Mouse (Mus musculus): ENCODE measurements at regions not wholly inside any gene's neighbourhood (a gene's known extent, or its start where the extent isn't known, plus 50 kb on each side); places are given as distances from the start of the nearest gene placed in this dataset.

- TF ChIP-seq POLR2A (IDR thresholded peaks at IDR 0.05; ENCODE audit: borderline replicate concordance, control insufficient read depth, low read depth, low read length), result no peak
- no peak for TF ChIP-seq CTCF (IDR thresholded peaks at IDR 0.05; ENCODE audit: control insufficient read depth, insufficient read depth, low read length)
- WGBS, result 83% methylated on average over 2 of the region's 2 CpGs
- Histone ChIP-seq H3K4me3 (replicated peaks; ENCODE audit: control insufficient read depth, low read depth, low read length) (no peak overlapping the region), H3K4me1 (ENCODE audit: control insufficient read depth, insufficient read depth, low read length) (no peaks in the 10 kb centered on the region; the same call in 1 of the 2 replicates), H3K27ac (ENCODE audit: control insufficient read depth, insufficient read depth, low read depth, low read length, poor library complexity) (no peak overlapping the region)
Measured at GRCm38 (mm10) chrX:19219301-19219700, 261.8 kb downstream of the Tex13c3 start.

- TF ChIP-seq CTCF (IDR thresholded peaks at IDR 0.05; ENCODE audit: control insufficient read depth, insufficient read depth, low read length) (no peak), POLR2A (IDR thresholded peaks at IDR 0.05; ENCODE audit: borderline replicate concordance, control insufficient read depth, low read depth, low read length) (no peak)
- Histone ChIP-seq H3K4me1 (ENCODE audit: control insufficient read depth, insufficient read depth, low read length) (no peaks in the 10 kb centered on the region), H3K4me3 (replicated peaks; ENCODE audit: control insufficient read depth, low read depth, low read length) (no peak overlapping the region), H3K27ac (ENCODE audit: control insufficient read depth, insufficient read depth, low read depth, low read length, poor library complexity) (no peak overlapping the region)
- WGBS, result 17% methylated on average over 1 of the region's 1 CpGs
Measured at GRCm38 (mm10) chrX:19206420-19206819, 274.7 kb downstream of the Tex13c3 start.

DNA sequence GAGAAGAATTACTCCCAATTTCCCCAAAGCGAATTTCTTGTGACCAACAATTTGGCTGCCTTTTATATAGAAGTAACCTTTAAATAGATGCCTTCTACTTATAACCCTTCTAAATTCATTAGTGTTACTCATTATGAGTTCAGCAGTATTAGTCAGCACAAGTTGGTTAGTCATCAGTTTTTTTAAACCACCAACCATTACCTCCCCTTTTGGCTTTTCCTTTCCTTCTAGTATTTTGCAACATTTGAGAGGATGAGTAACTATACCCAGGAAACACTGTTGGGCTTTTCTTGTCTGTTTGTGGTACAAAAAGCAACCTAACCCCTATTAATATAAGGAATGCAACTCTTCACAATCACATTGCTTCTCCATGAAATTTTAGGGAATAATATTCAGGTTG lies 278.6 kb downstream of the Tex13c3 start:
- Histone ChIP-seq H3K4me1 (ENCODE audit: control insufficient read depth, insufficient read depth, low read length) (no peaks in the 10 kb centered on the region), H3K27ac (ENCODE audit: control insufficient read depth, insufficient read depth, low read depth, low read length, poor library complexity) (no peak overlapping the region), H3K4me3 (replicated peaks; ENCODE audit: control insufficient read depth, low read depth, low read length) (no peak overlapping the region)
- 95% methylated on average over 1 of the region's 1 CpGs for WGBS
- TF ChIP-seq POLR2A (IDR thresholded peaks at IDR 0.05; ENCODE audit: borderline replicate concordance, control insufficient read depth, low read depth, low read length) (no peak), CTCF (IDR thresholded peaks at IDR 0.05; ENCODE audit: control insufficient read depth, insufficient read depth, low read length) (no peak)

DNA sequence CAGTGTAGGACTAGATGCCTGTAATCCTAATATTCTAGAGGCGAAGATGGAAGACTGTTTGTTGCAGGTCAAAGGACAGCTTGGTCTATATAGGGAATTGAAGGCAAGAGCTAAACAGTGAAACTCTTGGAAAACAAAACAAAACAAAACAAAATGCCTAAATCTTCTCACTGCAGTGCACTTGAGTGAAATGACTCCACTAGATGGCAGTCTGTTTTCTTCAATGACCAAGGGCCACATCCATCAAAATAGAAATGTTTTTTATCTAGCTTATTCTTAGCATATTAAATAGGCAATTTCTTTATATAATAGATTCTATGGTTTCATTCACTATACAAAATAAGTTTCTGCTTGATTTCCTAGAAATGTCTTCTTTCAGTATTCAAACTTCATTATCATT lies 279.7 kb downstream of the Tex13c3 start:
- Histone ChIP-seq H3K27ac (ENCODE audit: control insufficient read depth, insufficient read depth, low read depth, low read length, poor library complexity) (no peak overlapping the region), H3K4me3 (replicated peaks; ENCODE audit: control insufficient read depth, low read depth, low read length) (no peak overlapping the region), H3K4me1 (ENCODE audit: control insufficient read depth, insufficient read depth, low read length) (no peaks in the 10 kb centered on the region)
- TF ChIP-seq POLR2A (IDR thresholded peaks at IDR 0.05; ENCODE audit: borderline replicate concordance, control insufficient read depth, low read depth, low read length) (no peak), CTCF (IDR thresholded peaks at IDR 0.05; ENCODE audit: control insufficient read depth, insufficient read depth, low read length) (no peak)
- 89% methylated on average over 1 of the region's 1 CpGs for WGBS

DNA sequence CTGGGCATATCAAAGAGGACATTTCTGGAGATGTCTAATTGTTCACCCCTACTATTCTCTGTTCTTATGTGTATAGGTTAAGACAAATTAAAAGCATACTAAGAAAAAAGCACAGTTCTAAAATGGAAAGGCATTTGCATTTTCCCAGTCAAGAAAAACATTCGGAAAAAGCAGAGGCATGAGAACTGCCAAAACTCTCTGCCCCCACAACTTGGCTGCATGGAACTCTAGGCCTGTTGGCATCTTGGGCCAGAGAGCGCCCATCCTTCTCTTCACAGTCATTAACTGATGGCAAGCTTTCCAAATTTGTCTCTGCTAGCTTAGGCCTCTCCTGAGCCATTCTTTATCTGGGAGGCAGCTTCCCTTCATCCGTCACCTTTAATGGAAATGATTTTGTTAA lies 281.6 kb downstream of the Tex13c3 start:
- WGBS, result 81% methylated on average over 3 of the region's 3 CpGs
- H3K27ac ChIP-seq (ENCODE audit: control insufficient read depth, insufficient read depth, low read depth, low read length, poor library complexity), result no peak overlapping the region
- TF ChIP-seq POLR2A (IDR thresholded peaks at IDR 0.05; ENCODE audit: borderline replicate concordance, control insufficient read depth, low read depth, low read length) (no peak), CTCF (IDR thresholded peaks at IDR 0.05; ENCODE audit: control insufficient read depth, insufficient read depth, low read length) (no peak)
- no peaks in the 10 kb centered on the region for H3K4me1 ChIP-seq (ENCODE audit: control insufficient read depth, insufficient read depth, low read length)
- H3K4me3 ChIP-seq (replicated peaks; ENCODE audit: control insufficient read depth, low read depth, low read length), result no peak overlapping the region

DNA sequence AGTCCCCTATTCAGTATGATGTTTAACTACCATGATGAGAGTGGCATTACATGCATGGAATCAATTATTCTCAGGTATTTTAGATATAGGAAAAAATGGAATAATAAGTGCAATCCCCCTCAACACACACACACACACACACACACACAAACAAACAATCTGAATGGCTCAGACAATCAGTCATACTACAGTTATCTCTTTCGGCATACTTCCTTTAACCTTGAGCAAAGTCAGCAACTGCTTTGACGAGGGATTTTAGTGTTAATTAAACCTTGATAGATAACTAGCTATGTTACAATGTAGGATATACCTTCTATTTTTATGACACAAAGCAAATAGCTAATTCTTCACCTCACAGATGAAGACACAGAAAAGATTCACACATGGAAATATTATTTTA lies 312.1 kb downstream of the Tex13c3 start:
- Histone ChIP-seq H3K4me1 (ENCODE audit: control insufficient read depth, insufficient read depth, low read length) (no peaks in the 10 kb centered on the region), H3K27ac (ENCODE audit: control insufficient read depth, insufficient read depth, low read depth, low read length, poor library complexity) (no peak overlapping the region), H3K4me3 (replicated peaks; ENCODE audit: control insufficient read depth, low read depth, low read length) (no peak overlapping the region)
- no peak for TF ChIP-seq CTCF (IDR thresholded peaks at IDR 0.05; ENCODE audit: control insufficient read depth, insufficient read depth, low read length)
- TF ChIP-seq POLR2A (IDR thresholded peaks at IDR 0.05; ENCODE audit: borderline replicate concordance, control insufficient read depth, low read depth, low read length), result no peak
- WGBS, result 27% methylated on average over 2 of the region's 2 CpGs

- Histone ChIP-seq H3K27ac (ENCODE audit: control insufficient read depth, insufficient read depth, low read depth, low read length, poor library complexity) (no peak overlapping the region), H3K4me1 (ENCODE audit: control insufficient read depth, insufficient read depth, low read length) (no peaks in the 10 kb centered on the region), H3K4me3 (replicated peaks; ENCODE audit: control insufficient read depth, low read depth, low read length) (no peak overlapping the region)
- no peak for TF ChIP-seq CTCF (IDR thresholded peaks at IDR 0.05; ENCODE audit: control insufficient read depth, insufficient read depth, low read length)
- no peak for TF ChIP-seq POLR2A (IDR thresholded peaks at IDR 0.05; ENCODE audit: borderline replicate concordance, control insufficient read depth, low read depth, low read length)
- 18% methylated on average over 5 of the region's 5 CpGs for WGBS
Measured at GRCm38 (mm10) chrX:19168546-19168945, 312.6 kb downstream of the Tex13c3 start.

GRCm38 (mm10) chrX:19168111-19168510 lies 313.0 kb downstream of the Tex13c3 start:
- WGBS, result 30% methylated on average over 1 of the region's 1 CpGs
- no peak overlapping the region for H3K4me3 ChIP-seq (replicated peaks; ENCODE audit: control insufficient read depth, low read depth, low read length)
- TF ChIP-seq CTCF (IDR thresholded peaks at IDR 0.05; ENCODE audit: control insufficient read depth, insufficient read depth, low read length) (no peak), POLR2A (IDR thresholded peaks at IDR 0.05; ENCODE audit: borderline replicate concordance, control insufficient read depth, low read depth, low read length) (no peak)
- no peak overlapping the region for H3K27ac ChIP-seq (ENCODE audit: control insufficient read depth, insufficient read depth, low read depth, low read length, poor library complexity)
- no peaks in the 10 kb centered on the region for H3K4me1 ChIP-seq (ENCODE audit: control insufficient read depth, insufficient read depth, low read length)
